Mouse (Mus musculus) bone marrow macrophage, adult 2 months (primary cell): ENCODE results near the gene Prss32. TPM values are rescaled to one million over a fixed set of nuclear protein-coding genes. Genes with fewer than 3 reads are reported as not detected.

Experiments
- H3K27ac ChIP-seq: 2 replicates; pipeline ENCODE4 v1.5.1; 2012; ENCODE audit warnings: low read depth, low read length; ENCODE audit not compliant: insufficient read depth
- H3K4me1 ChIP-seq: 2 replicates; pipeline ENCODE4 v1.6.1; 2012; ENCODE audit warnings: low read length; ENCODE audit not compliant: control insufficient read depth, insufficient read depth
- H3K4me3 ChIP-seq: 2 replicates; pipeline ENCODE4 v1.5.1; 2012; ENCODE audit warnings: mild to moderate bottlenecking, low read length, moderate library complexity; ENCODE audit not compliant: insufficient read depth
- CTCF ChIP-seq: IDR thresholded peaks from 2 replicates; pipeline ENCODE4 v1.5.1; 2012; ENCODE audit warnings: low read depth, mild to moderate bottlenecking, low read length, moderate library complexity
- POLR2A ChIP-seq: IDR thresholded peaks from 2 replicates; pipeline ENCODE4 v1.6.1; 2012; ENCODE audit warnings: mild to moderate bottlenecking, low read depth, low read length, borderline replicate concordance
- polyA plus RNA-seq: library from polyadenylated mRNA; stranded (reverse); fragments of >200 nt; gene quantifications from 2 replicates; pipeline ENCODE4 v1.2.4, GENCODE M21; 2012; ENCODE audit not compliant: missing spikeins, insufficient read depth, insufficient read length

Prss32 gene
- polyA plus RNA-seq: not detected in 2 replicates

- peak; percentile 59; the same call in 1 of the 2 replicates for TF ChIP-seq CTCF
- TF ChIP-seq POLR2A: no peak
- Histone ChIP-seq H3K27ac (no peak within 1 kb of the TSS), H3K4me3 (no peak within 1 kb of the TSS), H3K4me1 (no peaks in the 10 kb centered on the region)
Measured at GRCm38 (mm10) chr17:23843812-23844273, at the start of gene Prss32, which contains the start of gene Prss41. Gene Prss32 (plus strand): TSS chr17:23843855. Gene Prss41 (minus strand): TSS chr17:23844172.

- Histone ChIP-seq H3K4me3 (no peak overlapping the region), H3K4me1 (peaks cover 10% of the 10 kb centered on the region; the same call in 1 of the 2 replicates), H3K27ac (no peak overlapping the region)
- no peak for TF ChIP-seq CTCF
- TF ChIP-seq POLR2A: no peak
Measured at GRCm38 (mm10) chr17:23795323-23795722, 48.3 kb upstream of the Prss32 start.

- TF ChIP-seq POLR2A (no peak), CTCF (no peak)
- H3K4me1 ChIP-seq: 0 out of 2 replicates have a peak, but pooled peaks cover 2% of the 10 kb centered on the region
- H3K27ac ChIP-seq: no peak overlapping the region
- no peak overlapping the region for H3K4me3 ChIP-seq
Measured at GRCm38 (mm10) chr17:23797316-23797715, 46.3 kb upstream of the Prss32 start.

GRCm38 (mm10) chr17:23801627-23802026 lies 42.0 kb upstream of the Prss32 start:
- Histone ChIP-seq H3K4me1 (peaks cover 6% of the 10 kb centered on the region), H3K4me3 (no peak overlapping the region), H3K27ac (no peak overlapping the region)
- TF ChIP-seq CTCF: no peak

- peaks cover 17% of the 10 kb centered on the region for H3K4me1 ChIP-seq
- no peak for TF ChIP-seq CTCF
- TF ChIP-seq POLR2A: no peak
- peak overlapping the region; percentile 91 for H3K27ac ChIP-seq
- H3K4me3 ChIP-seq: peak overlapping the region; percentile 94
Measured at GRCm38 (mm10) chr17:23802746-23803365, 40.8 kb upstream of the Prss32 start.

GRCm38 (mm10) chr17:23803366-23804041 lies 40.2 kb upstream of the Prss32 start:
- TF ChIP-seq CTCF: no peak
- no peak for TF ChIP-seq POLR2A
- H3K27ac ChIP-seq: peak overlapping the region; percentile 91

GRCm38 (mm10) chr17:23804426-23805085 lies 39.1 kb upstream of the Prss32 start:
- Histone ChIP-seq H3K27ac (peak overlapping the region; percentile 91), H3K4me3 (peak overlapping the region; percentile 94)
- no peak for TF ChIP-seq POLR2A
- TF ChIP-seq CTCF: no peak

More at GRCm38 (mm10) chr17:23803366-23804041, 40.2 kb upstream of the Prss32 start:
- Histone ChIP-seq H3K4me1 (peaks cover 19% of the 10 kb centered on the region), H3K4me3 (peak overlapping the region; percentile 94)

GRCm38 (mm10) chr17:23806867-23807266 lies 36.8 kb upstream of the Prss32 start:
- Histone ChIP-seq H3K27ac (no peak overlapping the region), H3K4me1 (peaks cover 17% of the 10 kb centered on the region), H3K4me3 (no peak overlapping the region)
- TF ChIP-seq POLR2A (no peak), CTCF (no peak)

More at GRCm38 (mm10) chr17:23804426-23805085, 39.1 kb upstream of the Prss32 start:
- H3K4me1 ChIP-seq: peaks cover 17% of the 10 kb centered on the region

GRCm38 (mm10) chr17:23807918-23808317 lies 35.7 kb upstream of the Prss32 start:
- Histone ChIP-seq H3K4me3 (no peak overlapping the region), H3K27ac (no peak overlapping the region), H3K4me1 (peaks cover 17% of the 10 kb centered on the region)
- TF ChIP-seq POLR2A (no peak), CTCF (no peak)
